Mouse (Mus musculus) left cerebral cortex, postnatal 14 days (tissue): ENCODE measurements around the gene Lsm2. TPM values are rescaled to one million over a fixed set of nuclear protein-coding genes. Genes with fewer than 3 reads are reported as not detected.

Experiments used
- total RNA-seq, 2 experiments: library from RNA; stranded (reverse); gene quantifications; 2 replicates each; pipeline ENCODE4 v1.2.3; 2021

Gene Lsm2
- total RNA-seq, 2 experiments from 2014 or later: 19.9 to 25.7 TPM

Other genes starting within 250 kb of the Lsm2 start
- gene C4b, start 238.0 kb upstream of the Lsm2 start, total RNA-seq: 1 to 10 TPM; 5.2 to 8.0 TPM
- gene Cyp21a1, start 177.3 kb upstream of the Lsm2 start, total RNA-seq: not detected
- gene Stk19, start 144.9 kb upstream of the Lsm2 start, total RNA-seq: 10 to 100 TPM; 58.2 to 59.3 TPM
- 10 to 100 TPM; 33.5 to 35.8 TPM for gene Dxo, start 144.8 kb upstream of the Lsm2 start, total RNA-seq
- 10 to 100 TPM; 68.5 to 73.1 TPM for gene Skiv2l, start 131.7 kb upstream of the Lsm2 start, total RNA-seq
- 10 to 100 TPM; 29.1 to 30.5 TPM for gene Nelfe, start 131.5 kb upstream of the Lsm2 start, total RNA-seq
- gene Cfb, start 119.3 kb upstream of the Lsm2 start, total RNA-seq: under 1 TPM in 1 of 2 experiments, not detected in 1; 0.20 TPM
- gene Zbtb12, start 102.4 kb upstream of the Lsm2 start, total RNA-seq: 1 to 10 TPM; 5.0 to 5.1 TPM
- gene Gm20547, start 99.8 kb upstream of the Lsm2 start, total RNA-seq: under 1 TPM in 1 of 2 experiments, not detected in 1; 0.26 TPM
- 1 to 10 TPM; 2.5 to 2.9 TPM for gene C2, start 83.6 kb upstream of the Lsm2 start, total RNA-seq
- 100 to 1,000 TPM; 166 to 171 TPM for gene Ehmt2, start 83.4 kb upstream of the Lsm2 start, total RNA-seq
- under 1 TPM; 0.38 to 0.40 TPM for gene Slc44a4, start 67.4 kb upstream of the Lsm2 start, total RNA-seq
- gene Neu1, start 50.6 kb upstream of the Lsm2 start, total RNA-seq: 10 to 100 TPM; 32.1 to 32.8 TPM
- gene Hspa1b, start 22.6 kb upstream of the Lsm2 start, total RNA-seq: 1 to 10 TPM; 3.3 to 3.5 TPM
- gene Gm20481, start 11.9 kb upstream of the Lsm2 start, total RNA-seq: not detected
- gene Hspa1a, start 9.7 kb upstream of the Lsm2 start, total RNA-seq: 1 to 10 TPM; 5.5 to 6.7 TPM
- gene Hspa1l, start 9.2 kb upstream of the Lsm2 start, total RNA-seq: under 1 TPM; 0.15 TPM
- 10 to 100 TPM; 43.1 to 48.6 TPM for gene Vars, start 19.1 kb downstream of the Lsm2 start, total RNA-seq
- gene Vwa7, start 34.7 kb downstream of the Lsm2 start, total RNA-seq: under 1 TPM; 0.17 to 0.24 TPM
- under 1 TPM in 1 of 2 experiments, not detected in 1; 0.92 TPM for gene Sapcd1, start 46.2 kb downstream of the Lsm2 start, total RNA-seq
- under 1 TPM; 0.59 to 0.75 TPM for gene Msh5, start 64.9 kb downstream of the Lsm2 start, total RNA-seq
- 10 to 100 TPM; 10.1 to 13.8 TPM for gene Clic1, start 68.1 kb downstream of the Lsm2 start, total RNA-seq
- 10 to 100 TPM; 16.9 to 19.4 TPM for gene Ddah2, start 77.2 kb downstream of the Lsm2 start, total RNA-seq
- gene Ly6g6c, start 83.5 kb downstream of the Lsm2 start, total RNA-seq: not detected
- gene Mpig6b, start 84.3 kb downstream of the Lsm2 start, total RNA-seq: not detected
- 1 to 10 TPM; 2.4 to 2.9 TPM for gene Ly6g6e, start 95.0 kb downstream of the Lsm2 start, total RNA-seq
- gene Ly6g6d, start 96.2 kb downstream of the Lsm2 start, total RNA-seq: 1 to 10 TPM in 1 of 2 experiments, not detected in 1; 1.2 TPM
- not detected for gene Ly6g6f, start 103.7 kb downstream of the Lsm2 start, total RNA-seq
- gene Abhd16a, start 107.4 kb downstream of the Lsm2 start, total RNA-seq: 100 to 1,000 TPM; 101 to 113 TPM
- not detected for gene Ly6g5c, start 126.4 kb downstream of the Lsm2 start, total RNA-seq
- under 1 TPM in 1 of 2 experiments, not detected in 1; 0.59 TPM for gene Ly6g5b, start 133.6 kb downstream of the Lsm2 start, total RNA-seq
- gene Gpank1, start 139.6 kb downstream of the Lsm2 start, total RNA-seq: 10 to 100 TPM; 13.2 to 13.8 TPM
- 100 to 1,000 TPM; 195 to 225 TPM for gene Csnk2b, start 140.2 kb downstream of the Lsm2 start, total RNA-seq
- gene D17H6S53E, start 144.5 kb downstream of the Lsm2 start, total RNA-seq: 10 to 100 TPM; 24.6 TPM
- not detected for gene Apom, start 150.2 kb downstream of the Lsm2 start, total RNA-seq
- 100 to 1,000 TPM; 285 to 306 TPM for gene Bag6, start 153.3 kb downstream of the Lsm2 start, total RNA-seq
- 100 to 1,000 TPM; 272 to 274 TPM for gene Prrc2a, start 183.0 kb downstream of the Lsm2 start, total RNA-seq
- gene Aif1, start 194.2 kb downstream of the Lsm2 start, total RNA-seq: 10 to 100 TPM; 10.6 to 12.3 TPM
- 1 to 10 TPM; 5.8 to 7.8 TPM for gene Lst1, start 206.6 kb downstream of the Lsm2 start, total RNA-seq
- gene Ltb, start 212.6 kb downstream of the Lsm2 start, total RNA-seq: 1 to 10 TPM in 1 of 2 experiments, under 1 TPM in 1; 0.55 to 1.0 TPM
- gene Tnf, start 220.1 kb downstream of the Lsm2 start, total RNA-seq: not detected
- under 1 TPM; 0.42 to 0.72 TPM for gene Lta, start 223.5 kb downstream of the Lsm2 start, total RNA-seq
- not detected for gene Gm16181, start 239.0 kb downstream of the Lsm2 start, total RNA-seq